Mouse (Mus musculus) embryonic fibroblast, embryonic 13.5 days (primary cell): ENCODE measurements around the gene Ppcdc.

ENCODE experiments used
- CTCF ChIP-seq: IDR thresholded peaks from 2 replicates; pipeline ENCODE4 v1.5.1; 2011; ENCODE audit warnings: mild to moderate bottlenecking, control low read depth, low read length, moderate library complexity, borderline replicate concordance; ENCODE audit not compliant: insufficient read depth
- POLR2A ChIP-seq: IDR thresholded peaks from 2 replicates; pipeline ENCODE4 v1.6.1; 2011; ENCODE audit warnings: low read depth, mild to moderate bottlenecking, control low read depth, low read length, moderate library complexity

GRCm38 (mm10) chr9:57467271-57467771 is 27.4 kb upstream of the Ppcdc start:
- no peak for TF ChIP-seq CTCF
- no peak for TF ChIP-seq POLR2A
